Mouse (Mus musculus) midbrain, embryonic 16.5 days (tissue): Measurements from ENCODE around the gene Lonp2. TPM values are rescaled to one million over a fixed set of nuclear protein-coding genes. Genes with fewer than 3 reads are reported as not detected.

Experiments used
- ATAC-seq: fragments of 200-750 bp; cut with Nextera tagmentation; 2 replicates; pipeline ENCODE4 v1.8.0; 2017; ENCODE audit warnings: moderate TSS enrichment
- H3K27ac ChIP-seq: fragments of 300-500 bp; sonication (generic); 2 replicates; pipeline ENCODE4 v1.5.1; 2014; ENCODE audit warnings: mild to moderate bottlenecking, low read length, mixed read lengths
- H3K27me3 ChIP-seq: fragments of 300-500 bp; sonication (generic); 2 replicates; pipeline ENCODE4 v1.6.1; 2014; ENCODE audit warnings: low read depth, low read length, mixed read lengths; ENCODE audit not compliant: control insufficient read depth, insufficient read depth
- H3K36me3 ChIP-seq: fragments of 300-500 bp; sonication (generic); 2 replicates; pipeline ENCODE4 v1.6.1; 2014; ENCODE audit warnings: mild to moderate bottlenecking, low read length, moderate library complexity, mixed read lengths; ENCODE audit not compliant: control insufficient read depth, insufficient read depth
- H3K4me1 ChIP-seq: fragments of 300-500 bp; sonication (generic); 2 replicates; pipeline ENCODE4 v1.6.1; 2014; ENCODE audit warnings: mild to moderate bottlenecking, low read length, mixed read lengths; ENCODE audit not compliant: control insufficient read depth, insufficient read depth
- H3K4me2 ChIP-seq: fragments of 300-500 bp; sonication (generic); 2 replicates; pipeline ENCODE4 v1.6.1; 2014; ENCODE audit warnings: mild to moderate bottlenecking, low read length, mixed read lengths
- H3K4me3 ChIP-seq: fragments of 300-500 bp; sonication (generic); 2 replicates; pipeline ENCODE4 v1.5.1; 2014; ENCODE audit warnings: low read depth, mild to moderate bottlenecking, low read length, moderate library complexity, mixed read lengths
- H3K9ac ChIP-seq: fragments of 300-500 bp; sonication (generic); 2 replicates; pipeline ENCODE4 v1.6.1; 2014; ENCODE audit warnings: low read depth, low read length, mixed read lengths
- H3K9me3 ChIP-seq: fragments of 300-500 bp; sonication (generic); replicated peaks from 2 replicates; pipeline ENCODE4 v1.6.1; 2014; ENCODE audit warnings: mild to moderate bottlenecking, low read length, mixed read lengths; ENCODE audit not compliant: control insufficient read depth, poor library complexity, severe bottlenecking
- WGBS: fragments of 180-500 bp; shearing (Covaris S2); extraction: QIAGEN DNeasy Blood & Tissue Kit; methylation state at CpG from one replicate; pipeline ENCODE4 v1.1.7; 2014; 5-methylcytosine and 5-hydroxymethylcytosine counted together
- polyA plus RNA-seq: library from polyadenylated mRNA; unstranded; fragments of >200 nt; fragmentation: Nextera tagmentation; extraction: Ambion mirVana; gene quantifications from 2 replicates; pipeline ENCODE4 v1.2.1, GENCODE M21; 2015

Lonp2 gene
- polyA plus RNA-seq, 1 experiment from 2014 or later: 84.8 TPM

GRCm38 (mm10) chr8:86686629-86687028 is 62.8 kb downstream of the Lonp2 start:
- H3K36me3 ChIP-seq: 0 out of 2 replicates have a peak, but pooled peaks cover 3% of the 10 kb centered on the region
- no peaks in the 10 kb centered on the region for H3K4me1 ChIP-seq
- no peaks in the 10 kb centered on the region for H3K27me3 ChIP-seq
- no peaks in the 10 kb centered on the region for H3K9me3 ChIP-seq
- ATAC-seq: no peak
- H3K4me3 ChIP-seq: no peak overlapping the region
- H3K9ac ChIP-seq: no peak overlapping the region
- 86% methylated on average over 3 of the region's 3 CpGs for WGBS
- no peak overlapping the region for H3K27ac ChIP-seq
- no peak overlapping the region for H3K4me2 ChIP-seq

GRCm38 (mm10) chr8:86692107-86692506 is 68.3 kb downstream of the Lonp2 start:
- no peaks in the 10 kb centered on the region for H3K9me3 ChIP-seq
- peaks cover 5% of the 10 kb centered on the region; the same call in 1 of the 2 replicates for H3K36me3 ChIP-seq
- WGBS: 76% methylated on average over 1 of the region's 1 CpGs
- no peaks in the 10 kb centered on the region for H3K4me1 ChIP-seq
- no peak overlapping the region for H3K9ac ChIP-seq
- no peaks in the 10 kb centered on the region for H3K27me3 ChIP-seq
- H3K4me2 ChIP-seq: no peak overlapping the region
- no peak overlapping the region for H3K27ac ChIP-seq
- no peak overlapping the region for H3K4me3 ChIP-seq
- no peak for ATAC-seq

GRCm38 (mm10) chr8:86694011-86694410 is 70.2 kb downstream of the Lonp2 start:
- Histone ChIP-seq H3K27me3 (no peaks in the 10 kb centered on the region), H3K9ac (no peak overlapping the region), H3K36me3 (peaks cover 5% of the 10 kb centered on the region; the same call in 1 of the 2 replicates), H3K27ac (no peak overlapping the region), H3K4me3 (no peak overlapping the region), H3K4me1 (no peaks in the 10 kb centered on the region), H3K4me2 (no peak overlapping the region), H3K9me3 (no peaks in the 10 kb centered on the region)
- WGBS: 91% methylated on average over 1 of the region's 1 CpGs
- no peak for ATAC-seq

- 99% methylated on average over 2 of the region's 2 CpGs for WGBS
- no peak for ATAC-seq
Observed at GRCm38 (mm10) chr8:86695703-86696102, 71.9 kb downstream of the Lonp2 start.

GRCm38 (mm10) chr8:86698811-86699421 is 75.1 kb downstream of the Lonp2 start:
- H3K4me1 ChIP-seq: no peaks in the 10 kb centered on the region
- peaks cover 2% of the 10 kb centered on the region; the same call in 1 of the 2 replicates for H3K36me3 ChIP-seq
- ATAC-seq: no peak
- WGBS: 83% methylated on average over 1 of the region's 1 CpGs
- no peaks in the 10 kb centered on the region for H3K27me3 ChIP-seq
- H3K9ac ChIP-seq: no peak overlapping the region
- no peak overlapping the region for H3K27ac ChIP-seq
- H3K9me3 ChIP-seq: no peaks in the 10 kb centered on the region
- no peak overlapping the region for H3K4me3 ChIP-seq
- H3K4me2 ChIP-seq: no peak overlapping the region

More at GRCm38 (mm10) chr8:86695703-86696102, 71.9 kb downstream of the Lonp2 start:
- Histone ChIP-seq H3K27me3 (no peaks in the 10 kb centered on the region), H3K36me3 (peaks cover 5% of the 10 kb centered on the region; the same call in 1 of the 2 replicates), H3K4me2 (no peak overlapping the region), H3K27ac (no peak overlapping the region), H3K9me3 (no peaks in the 10 kb centered on the region), H3K9ac (no peak overlapping the region), H3K4me3 (no peak overlapping the region), H3K4me1 (no peaks in the 10 kb centered on the region)

- Histone ChIP-seq H3K36me3 (peaks cover 2% of the 10 kb centered on the region; the same call in 1 of the 2 replicates), H3K4me2 (no peak overlapping the region), H3K4me1 (no peaks in the 10 kb centered on the region), H3K9ac (no peak overlapping the region), H3K27me3 (no peaks in the 10 kb centered on the region), H3K9me3 (no peaks in the 10 kb centered on the region), H3K27ac (no peak overlapping the region), H3K4me3 (no peak overlapping the region)
- no peak for ATAC-seq
- WGBS: 91% methylated on average over 12 of the region's 12 CpGs
Observed at GRCm38 (mm10) chr8:86699471-86699870, 75.6 kb downstream of the Lonp2 start.

- no peak overlapping the region for H3K4me3 ChIP-seq
- no peak overlapping the region for H3K27ac ChIP-seq
- no peaks in the 10 kb centered on the region for H3K36me3 ChIP-seq
- 75% methylated on average over 3 of the region's 3 CpGs for WGBS
- H3K9ac ChIP-seq: no peak overlapping the region
- no peak for ATAC-seq
- H3K4me2 ChIP-seq: no peak overlapping the region
- H3K27me3 ChIP-seq: no peaks in the 10 kb centered on the region
- no peaks in the 10 kb centered on the region for H3K4me1 ChIP-seq
- no peaks in the 10 kb centered on the region for H3K9me3 ChIP-seq
Observed at GRCm38 (mm10) chr8:86702453-86702852, 78.6 kb downstream of the Lonp2 start.

GRCm38 (mm10) chr8:86705317-86705716 is 81.5 kb downstream of the Lonp2 start:
- Histone ChIP-seq H3K4me1 (no peaks in the 10 kb centered on the region), H3K4me3 (no peak overlapping the region), H3K4me2 (no peak overlapping the region), H3K27ac (no peak overlapping the region), H3K36me3 (peaks cover 3% of the 10 kb centered on the region; the same call in 1 of the 2 replicates), H3K9me3 (no peaks in the 10 kb centered on the region), H3K27me3 (no peaks in the 10 kb centered on the region), H3K9ac (no peak overlapping the region)
- WGBS: 89% methylated on average over 3 of the region's 3 CpGs
- no peak for ATAC-seq

GRCm38 (mm10) chr8:86706756-86707155 is 82.9 kb downstream of the Lonp2 start:
- Histone ChIP-seq H3K4me3 (no peak overlapping the region), H3K36me3 (peaks cover 6% of the 10 kb centered on the region; the same call in 1 of the 2 replicates), H3K9me3 (no peaks in the 10 kb centered on the region), H3K4me1 (no peaks in the 10 kb centered on the region), H3K27me3 (no peaks in the 10 kb centered on the region), H3K4me2 (no peak overlapping the region), H3K27ac (no peak overlapping the region), H3K9ac (no peak overlapping the region)
- no peak for ATAC-seq
- WGBS: 82% methylated on average over 5 of the region's 5 CpGs
